Mouse (Mus musculus) G1E (cell line): ENCODE measurements around the gene Hes3.

ENCODE experiments used
- CTCF ChIP-seq: IDR thresholded peaks from 2 replicates; pipeline ENCODE4 v1.5.1; 2012; ENCODE audit warnings: low read depth, low read length, inconsistent platforms, mixed read lengths
- GATA1 ChIP-seq: IDR thresholded peaks from 2 replicates; pipeline ENCODE4 v1.6.1; 2012; ENCODE audit warnings: borderline replicate concordance, low read length, inconsistent platforms, mixed read lengths
- POLR2AphosphoS5 ChIP-seq: IDR thresholded peaks from 2 replicates; pipeline ENCODE4 v1.6.1; 2012; ENCODE audit warnings: low read depth, low read length, inconsistent platforms; ENCODE audit not compliant: insufficient replicate concordance
- TAL1 ChIP-seq: conservative IDR thresholded peaks from 2 replicates; pipeline ENCODE4 v1.6.1; 2012; ENCODE audit warnings: low read depth, low read length, inconsistent platforms, mixed read lengths

DNA sequence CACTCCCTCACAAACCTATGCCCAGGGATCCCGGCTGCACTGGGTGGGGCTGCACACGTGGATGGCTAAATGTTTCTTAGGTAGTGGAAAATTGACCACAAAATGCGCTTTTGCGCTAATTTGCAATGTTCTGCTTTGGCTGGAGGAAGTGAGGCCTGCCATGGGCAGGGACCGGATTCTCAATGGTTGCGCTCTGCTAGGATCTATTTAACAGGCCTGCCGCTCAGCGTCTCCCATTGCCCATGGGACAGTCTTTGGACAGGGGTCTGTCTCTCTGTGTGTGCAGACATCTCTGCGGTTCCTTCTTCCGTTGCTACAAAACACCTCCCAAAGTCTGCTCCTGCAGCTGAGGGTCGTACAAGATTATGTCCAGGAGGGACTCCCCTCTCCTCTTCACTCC is 471 bp downstream of the Hes3 start:
- TF ChIP-seq GATA1 (no peak), CTCF (no peak), TAL1 (no peak), POLR2AphosphoS5 (no peak)
